Mouse (Mus musculus): Measurements from ENCODE around the gene Ring1.
A peak's percentile ranks its signal among the peaks of the same experiment; 100 is the strongest.

Gene Ring1

DNA sequence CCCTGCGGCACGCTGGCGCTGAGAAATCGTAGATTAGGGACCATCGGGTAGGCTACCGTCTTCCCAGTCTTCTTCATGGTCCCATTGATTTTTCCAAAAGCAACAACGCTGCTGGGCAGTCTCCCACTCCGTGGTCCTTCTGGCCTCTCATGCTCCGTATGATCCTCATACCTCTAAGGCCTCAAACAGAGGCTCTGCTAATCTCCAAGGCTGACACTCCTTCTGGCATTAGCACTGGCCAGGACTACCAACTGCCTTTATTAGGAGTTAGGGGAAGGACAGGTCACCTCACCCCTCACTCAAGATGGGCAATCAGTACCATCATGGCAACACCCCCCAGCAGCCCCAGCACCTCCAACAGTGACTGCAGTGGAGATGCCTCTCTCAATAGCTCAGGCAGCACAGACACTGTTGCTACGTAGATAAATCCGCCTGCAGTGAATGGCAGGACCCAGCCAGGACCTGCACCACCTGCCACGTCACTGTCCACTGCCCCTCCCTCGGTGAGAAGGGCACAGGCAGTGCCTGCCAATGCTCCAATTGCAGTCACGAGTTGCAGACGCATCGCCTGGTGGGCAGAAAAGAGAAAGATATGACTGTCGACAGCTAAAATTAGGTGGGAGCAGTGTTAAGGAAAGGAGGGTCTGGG lies 4.1 kb upstream of the Ring1 start:
- DNase-seq (ENCODE audit: low read depth, low spot score), result peak; percentile 20

DNA sequence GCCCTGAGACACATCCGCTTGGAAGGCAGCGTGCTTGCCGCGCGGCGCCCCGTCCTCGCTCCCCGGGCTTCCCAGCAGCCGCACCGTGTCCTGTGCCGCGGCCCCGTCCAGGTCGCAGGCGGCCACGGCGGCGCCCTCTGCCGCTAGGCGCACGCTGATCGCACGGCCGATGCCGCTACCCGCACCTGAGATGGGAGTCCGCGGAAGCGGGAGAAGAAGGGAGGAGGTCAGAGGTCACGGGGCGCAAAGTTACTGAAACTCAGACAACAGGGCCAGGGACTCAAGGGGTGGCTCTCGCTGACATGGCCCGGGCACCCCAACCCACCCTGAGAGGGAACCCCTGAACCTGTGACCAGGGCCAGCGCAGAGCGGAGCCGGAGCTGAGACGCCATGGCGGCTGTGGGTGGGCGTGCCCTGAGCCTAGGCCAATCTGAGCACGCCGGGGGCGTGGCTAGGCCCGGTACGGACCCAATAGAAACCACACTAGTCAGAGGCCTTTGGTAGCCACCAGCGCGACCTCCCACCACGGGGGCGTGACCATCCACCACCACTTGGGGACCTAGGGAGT lies 3.3 kb upstream of the Ring1 start, which contains the start of gene H2-Ke6:
Gene H2-Ke6 (minus strand): TSS at position 405 of the 568 bp plus-strand sequence.
- peak; percentile 96 for DNase-seq (ENCODE audit: low read depth, low spot score)

DNA sequence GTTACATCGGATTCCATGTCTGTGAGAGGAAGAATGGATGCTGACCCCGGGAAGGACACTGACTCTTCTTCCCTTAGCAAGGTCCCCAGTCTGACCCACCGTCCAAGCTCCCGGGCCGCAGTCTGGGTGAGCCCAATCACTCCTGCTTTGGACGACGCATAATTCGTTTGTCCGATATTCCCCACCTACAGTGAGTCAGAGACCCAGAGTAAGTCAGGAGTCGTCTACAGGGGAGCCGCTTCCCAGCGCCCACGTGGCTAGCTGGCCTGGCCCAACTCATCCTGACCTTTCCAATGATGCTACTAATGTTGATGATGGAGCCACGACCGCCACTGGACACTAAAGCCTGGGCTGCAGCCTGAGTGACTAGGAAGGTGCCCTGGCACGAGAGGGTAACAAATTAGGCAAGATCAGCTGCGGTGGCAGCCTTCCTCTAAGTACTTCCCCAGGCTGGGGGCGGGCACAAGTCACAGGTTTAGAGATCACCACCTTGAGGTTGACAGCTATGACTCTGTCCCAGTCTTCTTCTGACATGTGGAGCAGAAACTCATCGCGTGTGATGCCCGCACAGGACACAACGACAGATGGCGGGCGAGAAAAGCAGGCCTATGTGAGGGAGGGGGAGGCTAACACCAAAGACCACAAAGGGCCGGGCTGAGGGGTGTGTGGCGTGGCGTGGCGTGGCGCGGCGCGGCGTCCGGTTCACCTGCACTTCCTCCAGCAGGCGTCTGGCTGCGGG lies 2.6 kb upstream of the Ring1 start:
- DNase-seq (ENCODE audit: low read depth, low spot score), result peak; percentile 85

DNA sequence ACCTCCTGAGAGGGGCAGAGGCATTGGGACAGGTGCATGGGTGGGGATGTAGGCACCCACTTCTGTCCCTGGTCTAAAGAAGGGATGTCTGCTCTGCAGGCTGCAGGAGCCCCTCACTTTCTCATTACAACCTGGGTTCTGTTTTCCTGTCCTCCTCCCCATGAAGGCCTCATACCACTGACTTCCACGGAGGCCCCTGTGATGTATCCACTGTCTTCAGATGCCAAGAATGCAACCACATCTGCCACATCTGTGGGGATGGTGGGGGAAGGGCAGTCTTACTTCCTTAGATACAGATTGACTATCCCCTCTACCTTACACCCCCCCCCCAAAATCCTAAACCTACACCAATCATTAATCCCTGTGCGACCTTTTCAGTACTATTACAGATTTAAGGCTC lies 1.7 kb upstream of the Ring1 start:
- peak; percentile 39 for DNase-seq (ENCODE audit: low read depth, low spot score)

DNA sequence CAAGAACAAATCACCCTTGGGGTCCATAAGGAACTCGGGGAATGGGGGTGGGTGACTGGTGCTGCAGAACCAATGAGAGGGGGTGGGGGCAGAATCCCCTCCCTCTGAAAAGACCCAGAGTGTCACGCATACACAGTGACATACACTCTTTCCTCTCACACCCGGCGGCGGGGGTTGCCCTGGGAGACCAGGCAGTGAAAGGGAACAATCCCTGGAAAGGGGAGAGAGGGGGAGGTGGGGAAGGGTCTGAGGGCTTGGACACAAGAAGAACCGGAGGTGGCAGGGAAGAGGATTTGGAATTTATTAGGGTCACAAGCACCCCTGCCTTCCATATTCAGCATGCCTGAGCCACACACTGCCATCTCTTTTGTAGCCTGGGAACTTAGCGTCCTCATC lies 1.3 kb upstream of the Ring1 start:
- no peak for DNase-seq (ENCODE audit: low read depth, low spot score)

DNA sequence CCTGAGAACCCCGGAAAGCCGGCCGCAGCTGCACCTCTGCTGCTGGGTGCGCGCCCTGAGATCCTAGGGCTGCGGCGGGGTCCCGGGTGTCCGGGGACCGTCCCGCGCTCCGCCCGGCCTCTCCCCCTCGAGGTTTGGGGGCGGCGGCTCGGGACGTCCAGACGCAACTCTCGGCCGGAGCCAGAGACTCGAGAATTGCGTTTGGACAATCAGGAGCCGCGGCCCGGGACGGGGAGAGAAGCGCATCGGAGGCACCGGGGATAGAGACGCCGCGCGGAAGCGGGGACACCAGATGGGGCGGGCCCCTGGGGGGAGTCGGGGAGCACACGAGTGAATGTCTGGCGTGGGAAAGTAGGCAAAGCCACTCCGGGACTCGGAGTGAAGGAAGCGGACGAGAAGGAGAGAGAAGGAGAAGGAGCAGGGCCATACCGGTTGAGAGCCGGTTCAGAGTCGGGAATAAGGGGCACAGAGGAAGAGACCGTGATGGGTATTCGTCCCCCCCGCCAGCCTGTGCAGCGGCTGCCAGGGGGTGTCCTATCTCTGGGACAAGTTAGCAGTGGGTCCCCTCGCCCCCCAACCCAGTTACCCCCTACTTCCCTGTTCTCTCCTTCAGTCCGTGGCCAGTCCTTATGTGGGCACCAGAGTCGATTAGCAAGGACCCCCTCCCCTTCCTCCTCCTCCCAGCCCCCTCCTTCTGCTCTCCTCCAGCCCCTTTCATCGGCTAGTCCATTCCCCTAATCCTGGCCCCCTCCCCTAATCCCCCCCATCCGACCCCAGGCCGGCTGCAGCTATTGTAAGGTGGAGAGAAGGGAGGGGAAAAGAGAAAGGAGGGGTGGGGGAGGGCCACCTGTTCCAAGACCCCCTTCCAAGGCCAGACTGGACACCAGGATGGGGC lies 628 bp upstream of the Ring1 start:
- DNase-seq (ENCODE audit: low read depth, low spot score), result peak; percentile 58

DNA sequence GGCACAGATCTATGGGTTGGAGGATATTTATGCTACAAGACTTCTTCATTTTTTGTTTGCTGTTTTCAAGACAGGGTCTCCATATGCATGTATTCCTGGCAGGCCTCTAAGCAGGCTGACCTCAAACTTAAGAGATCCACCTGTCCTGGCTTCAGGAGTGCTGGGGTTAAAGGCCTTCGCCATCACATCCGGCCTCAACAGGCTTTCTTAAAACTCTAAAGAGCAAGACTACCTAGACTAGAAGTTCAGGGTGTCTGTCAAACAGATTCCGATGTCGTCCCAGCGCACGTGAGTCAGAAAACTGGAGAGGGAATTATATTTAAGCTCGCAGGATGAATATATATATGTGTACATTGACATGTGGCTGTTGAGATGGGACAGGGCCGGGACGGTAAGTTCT lies 802 bp downstream of the Ring1 start:
- DNase-seq (ENCODE audit: low read depth, low spot score), result no peak

DNA sequence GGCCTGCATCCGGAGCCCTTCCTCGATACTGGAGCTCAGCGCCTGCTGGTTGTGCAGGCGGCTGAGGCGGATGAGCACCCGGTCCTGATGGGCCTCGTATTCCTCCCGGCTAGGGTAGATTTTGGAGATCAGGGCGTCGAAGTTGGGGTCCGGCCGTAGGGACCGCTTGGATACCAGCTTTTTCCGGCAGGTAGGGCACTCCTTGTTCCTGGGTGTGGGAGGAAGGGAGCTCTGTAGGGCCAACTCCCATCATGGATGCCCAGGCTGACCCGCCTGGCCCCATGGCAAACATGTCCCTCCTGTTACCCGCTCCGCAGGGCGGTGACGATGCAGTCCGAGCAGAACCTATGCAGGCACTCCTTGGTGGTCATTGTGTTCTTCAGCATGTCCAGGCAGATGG lies 1.5 kb downstream of the Ring1 start:
- no peak for DNase-seq (ENCODE audit: low read depth, low spot score)

DNA sequence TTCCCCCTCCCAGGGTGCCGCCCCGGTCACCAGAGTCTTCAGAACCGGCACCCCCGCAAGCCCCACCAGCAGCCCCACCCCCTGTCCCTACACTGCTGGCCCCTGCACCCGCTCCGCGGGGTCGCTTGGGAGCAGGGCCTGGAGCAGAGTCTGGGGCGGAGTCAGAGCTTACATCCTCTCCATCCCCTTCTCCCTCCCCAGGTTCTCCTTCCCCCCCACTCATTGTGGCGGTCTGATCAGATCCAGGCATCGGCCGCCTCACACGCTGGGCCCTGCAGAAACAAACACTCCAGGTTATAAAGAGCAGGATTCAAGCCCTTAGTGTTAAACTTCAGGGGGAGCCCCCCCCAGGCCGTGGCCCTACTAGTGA lies 2.1 kb downstream of the Ring1 start:
- no peak for DNase-seq (ENCODE audit: low read depth, low spot score)

DNA sequence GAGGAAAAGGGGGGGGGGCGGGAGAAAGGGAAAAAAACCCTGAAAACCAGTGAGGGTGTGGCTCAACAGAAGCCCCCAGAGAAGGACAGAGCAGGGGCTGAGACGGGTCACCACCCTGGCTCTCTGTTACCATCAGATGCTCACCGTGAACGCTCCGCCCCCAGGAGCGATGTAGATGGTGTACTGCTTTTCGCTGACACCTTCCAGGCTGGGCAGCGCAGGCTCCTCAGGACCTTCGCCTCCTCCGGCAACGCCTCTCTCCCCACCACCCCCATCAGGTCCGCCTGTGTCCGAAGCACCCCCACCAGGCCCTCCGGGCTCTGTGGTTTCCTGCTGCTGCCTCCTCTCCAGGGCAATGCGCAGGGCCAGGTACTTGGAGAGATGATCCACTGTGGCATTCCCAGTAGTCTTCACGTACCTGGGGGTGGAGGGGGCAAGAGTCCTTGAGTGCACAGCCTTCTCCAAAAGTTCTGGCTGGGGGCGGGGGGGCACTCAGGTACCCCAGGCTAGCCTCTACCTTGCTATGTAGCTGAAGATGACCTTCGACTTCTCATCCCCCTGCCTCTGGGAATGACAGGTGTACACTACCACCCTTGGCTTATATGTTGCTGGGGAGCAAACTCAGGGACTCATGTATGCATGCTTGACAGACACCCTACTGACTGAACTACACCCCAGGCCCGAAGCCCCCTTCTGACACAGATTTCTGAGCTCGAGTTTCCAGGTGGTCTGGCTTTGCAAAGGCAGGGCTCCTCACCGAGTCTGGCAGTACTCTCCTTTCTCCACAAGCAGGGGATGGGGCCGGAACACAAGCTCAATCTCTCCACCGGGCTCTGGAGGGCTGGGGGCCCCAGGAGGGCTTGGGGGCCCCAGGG lies 2.7 kb downstream of the Ring1 start:
- DNase-seq (ENCODE audit: low read depth, low spot score), result no peak

DNA sequence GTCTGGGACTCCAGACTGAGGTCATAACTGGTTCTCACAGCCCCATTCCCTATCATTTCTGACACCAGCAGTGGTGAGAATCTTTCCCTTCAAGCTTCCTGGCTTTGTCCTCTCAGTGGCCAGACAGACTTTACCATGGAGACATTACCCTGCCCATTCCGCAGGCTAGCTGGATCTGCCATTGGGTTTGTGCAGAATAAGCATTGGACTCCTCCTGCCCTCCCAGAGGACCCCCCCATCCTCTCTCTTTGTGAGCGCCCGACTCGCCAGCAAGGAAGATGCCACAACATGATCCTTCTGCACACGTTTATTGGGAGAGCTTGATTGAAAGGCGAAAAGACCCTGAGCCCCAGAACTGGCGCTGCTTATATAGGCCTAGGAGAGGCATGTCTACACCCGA lies 11.0 kb downstream of the Ring1 start:
- no peak for DNase-seq (ENCODE audit: low read depth, low spot score)

DNA sequence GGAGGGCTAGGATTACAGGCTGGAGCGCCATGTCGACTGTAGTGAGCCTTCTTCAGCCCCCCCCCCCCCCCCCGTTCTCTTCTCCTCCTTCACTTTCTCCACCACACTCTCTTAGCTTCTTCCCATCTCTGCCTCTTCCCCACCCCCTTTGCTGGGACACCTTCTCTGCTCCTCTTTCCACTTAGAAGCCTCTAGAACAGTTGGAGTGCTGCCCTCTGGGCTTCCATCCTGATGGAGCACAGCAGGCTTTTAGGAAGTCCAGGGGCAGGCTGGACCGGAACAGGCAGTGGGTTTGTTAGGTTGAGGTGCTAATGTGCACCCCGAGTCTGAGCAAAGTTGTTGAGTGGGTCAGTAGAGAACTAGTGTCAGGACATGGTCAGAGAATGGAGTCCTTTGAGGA lies 14.3 kb downstream of the Ring1 start:
- DNase-seq (ENCODE audit: low read depth, low spot score), result no peak

DNA sequence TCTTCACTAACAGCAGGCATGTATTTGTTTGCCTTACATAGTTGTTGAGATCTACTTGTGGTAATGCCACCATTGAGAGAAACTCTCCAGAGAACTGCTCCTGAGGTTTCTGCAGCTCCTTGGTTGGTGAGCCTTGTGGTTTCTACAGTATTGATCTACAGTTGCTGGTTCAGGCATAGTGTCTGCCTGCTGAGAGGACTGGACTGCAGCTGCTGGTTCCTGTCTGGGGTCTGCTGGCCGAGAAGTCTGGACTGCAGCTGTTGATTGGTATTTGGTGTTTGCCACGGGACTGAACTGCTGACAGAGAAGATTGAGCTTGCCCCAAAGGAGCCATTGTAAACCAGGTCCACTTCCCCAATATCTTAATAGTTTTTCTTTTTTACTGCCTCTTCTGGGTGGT lies 17.9 kb downstream of the Ring1 start:
- no peak for DNase-seq (ENCODE audit: low read depth, low spot score)

DNA sequence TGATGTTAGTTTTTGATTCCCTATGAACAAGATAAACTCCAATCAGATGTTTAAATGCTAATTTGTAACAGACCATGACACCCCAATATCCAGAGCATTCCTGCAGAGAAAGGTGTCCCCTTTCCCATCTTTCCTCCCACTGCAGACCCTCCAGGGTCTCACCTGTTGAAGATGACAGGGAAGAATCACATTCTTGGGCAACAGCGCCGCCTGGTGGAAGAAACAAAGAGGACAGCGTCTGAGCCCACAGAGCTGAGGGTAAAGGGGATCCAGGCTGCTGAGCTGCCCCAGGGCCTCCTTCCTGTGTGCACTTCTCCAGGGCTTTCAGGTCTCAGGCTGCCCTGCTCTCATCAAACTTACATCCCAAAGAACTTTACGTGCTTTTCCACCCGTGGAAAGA lies 21.1 kb downstream of the Ring1 start:
- DNase-seq (ENCODE audit: low read depth, low spot score), result peak; percentile 78

DNA sequence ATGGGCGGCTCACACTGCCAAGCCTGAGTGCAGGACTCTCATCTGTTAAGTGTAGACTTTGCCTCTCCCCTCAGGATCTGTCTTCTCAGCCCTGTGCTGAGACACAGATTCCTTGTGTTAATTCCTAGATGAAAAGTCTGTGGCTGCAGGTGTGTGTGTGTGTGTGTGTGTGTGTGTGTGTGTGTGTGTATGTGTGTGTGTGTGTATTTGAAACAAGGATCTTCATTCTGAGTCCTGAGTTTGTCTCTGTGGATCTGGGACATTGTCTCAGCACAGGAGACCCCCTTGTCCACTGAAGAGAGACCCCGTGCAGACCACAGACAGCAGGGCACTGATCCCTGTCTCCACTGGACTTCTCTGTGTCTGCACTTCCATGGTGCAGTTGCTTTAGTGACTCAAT lies 23.7 kb downstream of the Ring1 start:
- DNase-seq (ENCODE audit: low read depth, low spot score), result peak; percentile 20

DNA sequence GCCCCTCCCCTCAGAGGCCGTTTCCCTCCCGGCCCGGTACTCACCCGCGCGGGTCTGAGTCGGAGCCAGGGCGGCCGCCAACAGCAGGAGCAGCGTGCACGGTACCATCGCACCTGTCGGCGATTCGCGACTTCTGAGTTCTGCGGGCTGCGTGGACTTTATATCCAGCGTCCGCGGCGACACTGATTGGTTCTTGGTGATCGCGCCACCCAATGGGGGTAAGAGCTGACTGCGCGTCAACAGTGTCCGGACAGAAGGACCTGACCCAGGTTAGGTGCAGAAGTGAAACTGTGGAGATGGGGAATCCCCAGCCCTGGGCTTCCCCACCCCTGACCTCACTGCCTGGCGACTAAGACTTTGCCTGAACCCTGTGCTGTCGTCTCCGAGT lies 24.3 kb downstream of the Ring1 start, which contains the start of gene H2-K1:
Gene H2-K1 (minus strand): TSS at position 198 of the 388 bp plus-strand sequence.
- peak; percentile 99 for DNase-seq (ENCODE audit: low read depth, low spot score)

DNA sequence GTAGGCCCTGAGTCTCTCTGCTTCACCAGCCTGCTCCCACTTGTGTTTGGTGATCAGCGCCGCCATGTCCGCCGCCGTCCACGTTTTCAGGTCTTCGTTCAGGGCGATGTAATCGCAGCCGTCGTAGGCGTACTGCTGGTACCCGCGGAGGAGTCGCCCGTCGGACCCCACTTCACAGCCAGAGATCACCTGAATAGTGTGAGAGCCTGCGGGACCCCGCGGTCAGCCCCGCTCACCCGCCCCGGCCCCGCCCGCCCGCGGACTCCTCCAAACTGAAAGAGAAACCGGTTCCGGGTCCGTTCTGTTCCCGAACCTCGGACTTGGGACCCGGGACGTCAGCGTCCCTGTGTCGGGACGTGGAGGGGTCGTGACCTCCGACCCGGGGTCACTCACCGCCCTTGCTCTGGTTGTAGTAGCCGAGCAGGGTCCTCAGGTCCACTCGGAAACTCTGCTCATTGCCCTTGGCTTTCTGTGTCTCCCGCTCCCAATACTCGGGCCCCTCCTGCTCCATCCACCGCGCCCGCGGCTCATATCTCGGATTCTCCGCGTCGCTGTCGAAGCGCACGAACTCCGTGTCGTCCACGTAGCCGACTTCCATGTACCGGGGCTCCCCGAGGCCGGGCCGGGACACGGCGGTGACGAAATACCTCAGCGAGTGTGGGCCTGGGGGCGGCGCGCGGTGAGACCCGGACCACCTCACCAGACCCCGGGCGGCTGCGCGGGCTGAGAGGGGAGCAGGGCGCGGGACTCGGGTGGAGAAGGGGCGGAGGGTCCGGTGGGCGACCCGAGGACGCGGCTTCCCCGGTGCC lies 24.9 kb downstream of the Ring1 start:
- peak; percentile 69 for DNase-seq (ENCODE audit: low read depth, low spot score)

DNA sequence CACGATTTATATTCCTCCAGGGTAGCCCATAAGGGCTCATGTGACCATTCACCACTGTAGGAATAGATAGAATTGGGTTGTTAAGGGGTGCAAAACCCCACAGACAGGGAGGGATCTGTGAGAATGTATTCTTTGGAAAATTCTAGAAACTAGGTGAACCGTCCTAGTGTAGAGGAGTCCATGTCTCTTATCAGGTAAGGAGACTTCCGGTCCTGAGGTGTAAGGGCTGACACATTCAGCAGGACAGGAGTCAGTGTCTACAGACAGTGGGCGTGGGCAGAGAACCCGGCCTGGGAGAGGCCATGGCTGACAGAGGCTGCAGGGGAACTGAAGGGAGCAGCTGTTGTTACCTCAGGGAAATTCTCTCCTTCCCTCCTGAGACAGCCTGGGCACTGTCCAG lies 25.8 kb downstream of the Ring1 start:
- DNase-seq (ENCODE audit: low read depth, low spot score), result peak; percentile 69

DNA sequence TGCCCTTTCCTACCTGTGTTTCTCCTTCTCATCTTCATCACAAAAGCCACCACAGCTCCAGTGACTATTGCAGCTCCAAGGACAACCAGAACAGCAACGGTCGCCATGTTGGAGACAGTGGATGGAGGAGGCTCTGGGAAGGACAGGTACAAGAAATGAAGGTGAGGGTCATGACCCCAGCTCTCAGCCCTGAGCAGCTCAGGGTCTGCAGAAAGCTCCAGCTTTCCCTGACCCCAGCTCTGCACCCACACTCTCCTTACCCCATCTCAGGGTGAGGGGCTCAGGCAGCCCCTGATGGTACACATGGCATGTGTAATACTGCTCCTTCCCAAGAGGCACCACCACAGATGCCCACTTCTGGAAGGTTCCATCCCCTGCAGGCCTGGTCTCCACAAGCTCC lies 27.5 kb downstream of the Ring1 start:
- DNase-seq (ENCODE audit: low read depth, low spot score), result peak; percentile 28

DNA sequence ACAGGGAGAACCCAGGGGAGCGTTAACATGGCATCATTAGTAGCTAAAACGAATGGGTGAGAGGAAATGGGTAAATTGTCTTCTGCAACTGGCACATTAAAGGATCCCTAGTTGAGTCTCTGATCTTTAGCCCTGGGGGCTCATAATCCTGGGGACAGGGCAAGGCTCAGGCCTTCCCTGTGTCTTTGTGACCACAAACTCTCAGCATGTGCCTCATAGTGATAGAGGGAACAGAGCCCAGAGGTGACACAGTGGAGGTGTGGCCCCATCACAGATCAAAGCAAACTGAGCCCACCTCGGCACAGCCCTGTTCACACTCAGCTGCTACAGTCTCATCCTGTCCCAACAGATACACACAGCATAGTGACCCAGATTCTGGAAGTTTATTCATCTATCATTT lies 28.8 kb downstream of the Ring1 start:
- DNase-seq (ENCODE audit: low read depth, low spot score), result peak; percentile 54

All from CD4-positive, CD25-positive, alpha-beta regulatory T cell, adult 2 months (primary cell).